Mouse (Mus musculus): Measurements from ENCODE around the gene March4.

March4 gene

GRCm38 (mm10) chr1:72529192-72529591 lies 7.5 kb downstream of the March4 start:
- no peak for DNase-seq

- DNase-seq = no peak
Measured at GRCm38 (mm10) chr1:72523601-72524000, 13.1 kb downstream of the March4 start.

GRCm38 (mm10) chr1:72510778-72511520 lies 25.8 kb downstream of the March4 start:
- no peak for DNase-seq

- no peak for DNase-seq
Measured at GRCm38 (mm10) chr1:72509551-72509950, 27.2 kb downstream of the March4 start.

- DNase-seq = no peak
Measured at GRCm38 (mm10) chr1:72507670-72508069, 29.1 kb downstream of the March4 start.

- DNase-seq = no peak
Measured at GRCm38 (mm10) chr1:72506202-72506601, 30.5 kb downstream of the March4 start.

DNA sequence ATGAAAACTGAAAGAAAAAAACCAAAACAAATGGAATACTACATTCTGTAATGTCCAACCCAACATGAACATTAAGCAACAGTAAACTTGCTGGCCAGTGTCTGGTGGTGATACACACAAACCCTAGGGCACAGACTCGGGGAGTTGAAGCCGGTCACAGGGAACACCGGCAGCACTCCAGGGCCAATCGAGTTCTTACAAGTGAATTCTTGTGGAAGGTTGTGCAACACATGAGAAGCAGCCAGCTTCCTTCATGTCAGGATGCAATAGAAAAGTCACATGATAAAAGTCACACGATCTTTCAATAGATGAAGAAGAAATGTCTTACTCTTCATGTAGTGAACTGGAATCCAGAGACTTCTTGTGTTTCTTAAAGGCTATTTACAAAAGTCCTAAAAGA lies 39.1 kb downstream of the March4 start:
- DNase-seq = no peak

DNA sequence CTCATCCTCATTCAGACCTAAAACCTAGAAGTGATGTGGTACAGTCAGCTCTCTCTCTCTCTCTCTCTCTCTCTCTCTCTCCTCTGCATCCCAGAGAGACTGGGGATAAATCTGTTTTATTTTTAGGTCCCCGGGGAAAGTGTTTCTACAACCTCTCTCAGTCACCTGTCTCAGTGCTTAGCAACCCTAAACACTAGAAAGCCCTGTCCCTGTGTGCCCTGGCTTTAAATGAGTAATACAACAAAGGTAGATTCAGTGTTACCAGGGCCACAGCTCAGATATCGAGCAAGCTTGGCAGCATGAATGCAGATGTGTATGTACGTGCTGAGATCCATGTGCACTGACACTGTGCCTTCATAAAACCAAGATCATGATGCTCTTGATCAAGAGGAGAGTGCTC lies 43.3 kb downstream of the March4 start:
- DNase-seq = no peak

DNA sequence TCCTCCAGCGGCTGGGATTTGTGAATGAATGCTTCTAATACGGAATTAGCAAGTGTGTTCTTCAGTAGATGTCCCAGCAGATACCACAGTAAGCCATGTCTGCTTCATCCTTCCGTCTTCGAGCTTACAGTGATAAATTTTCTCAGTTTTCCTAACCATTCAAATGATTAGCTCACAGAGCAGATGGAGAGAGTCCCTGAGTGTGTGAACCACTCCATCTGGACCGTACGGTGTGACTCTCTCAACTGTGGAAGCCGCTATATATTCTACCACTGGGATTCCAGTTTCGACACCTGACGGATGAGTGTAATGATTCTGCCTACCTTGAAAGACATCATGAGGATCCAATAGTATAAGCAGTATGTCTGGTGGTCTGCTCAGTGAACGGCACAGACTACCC lies 44.1 kb downstream of the March4 start:
- no peak for DNase-seq

DNA sequence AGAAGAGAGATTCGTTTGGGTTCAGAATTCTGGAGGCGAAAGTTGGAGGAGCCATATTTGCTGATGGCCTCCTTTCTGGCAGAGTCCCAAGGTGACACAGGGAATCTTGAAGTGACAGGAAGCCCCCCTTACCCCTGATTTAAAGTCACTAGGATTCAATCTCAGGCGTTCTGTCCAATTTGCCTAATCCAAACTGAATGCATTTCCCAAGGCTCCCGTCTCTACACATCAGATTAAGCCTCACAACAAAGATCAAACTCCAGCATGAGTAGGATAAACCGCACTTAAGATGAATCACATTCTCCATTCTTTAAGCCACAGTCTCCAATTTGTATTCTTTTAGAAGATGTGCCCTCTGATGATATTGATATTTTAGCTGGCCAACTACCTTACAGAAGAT lies 45.4 kb downstream of the March4 start:
- DNase-seq = no peak

GRCm38 (mm10) chr1:72490801-72491200 lies 45.9 kb downstream of the March4 start:
- no peak for DNase-seq

DNA sequence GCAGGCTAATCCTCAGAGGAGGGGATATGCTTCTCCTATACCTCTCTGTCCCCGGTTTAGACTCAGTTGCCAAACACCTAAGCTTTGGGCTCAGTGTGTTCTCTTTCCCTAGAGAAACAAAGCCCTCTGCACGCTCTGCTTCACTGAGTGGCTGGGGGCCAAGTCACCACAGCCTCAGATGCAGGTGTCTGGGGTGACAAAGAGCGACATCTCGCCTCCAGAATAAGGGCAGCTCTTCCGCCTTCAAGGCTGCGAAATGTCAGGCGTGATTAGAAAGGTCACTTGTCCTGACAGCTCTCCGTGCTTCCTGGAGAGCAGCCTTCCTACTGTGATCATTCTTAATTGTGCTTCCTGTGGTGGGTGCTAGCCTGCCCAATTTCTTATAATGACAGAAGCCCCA lies 46.5 kb downstream of the March4 start:
- peak in 1 of 2 experiments; percentile 35 for DNase-seq

DNA sequence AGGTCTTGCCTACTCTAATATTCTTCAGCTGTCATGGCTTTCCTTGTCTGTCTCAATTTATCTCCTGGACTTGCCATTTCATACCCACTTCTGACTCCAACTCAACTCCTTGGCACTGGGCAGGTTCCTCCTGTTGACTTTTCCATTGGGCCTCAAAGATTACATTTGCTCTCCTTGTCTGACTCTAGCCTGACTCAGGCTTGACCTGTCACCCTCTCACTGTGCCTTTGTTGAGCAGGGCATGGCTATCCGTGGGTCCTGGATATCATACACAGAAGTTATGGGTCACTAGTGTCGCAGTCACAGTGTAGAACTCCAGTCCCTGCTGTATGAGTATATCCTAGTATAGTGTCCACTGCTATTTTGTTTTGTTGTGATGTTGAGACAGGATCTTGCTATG lies 60.1 kb downstream of the March4 start:
- DNase-seq = no peak

GRCm38 (mm10) chr1:72469075-72469474 lies 67.7 kb downstream of the March4 start:
- no peak for DNase-seq

DNA sequence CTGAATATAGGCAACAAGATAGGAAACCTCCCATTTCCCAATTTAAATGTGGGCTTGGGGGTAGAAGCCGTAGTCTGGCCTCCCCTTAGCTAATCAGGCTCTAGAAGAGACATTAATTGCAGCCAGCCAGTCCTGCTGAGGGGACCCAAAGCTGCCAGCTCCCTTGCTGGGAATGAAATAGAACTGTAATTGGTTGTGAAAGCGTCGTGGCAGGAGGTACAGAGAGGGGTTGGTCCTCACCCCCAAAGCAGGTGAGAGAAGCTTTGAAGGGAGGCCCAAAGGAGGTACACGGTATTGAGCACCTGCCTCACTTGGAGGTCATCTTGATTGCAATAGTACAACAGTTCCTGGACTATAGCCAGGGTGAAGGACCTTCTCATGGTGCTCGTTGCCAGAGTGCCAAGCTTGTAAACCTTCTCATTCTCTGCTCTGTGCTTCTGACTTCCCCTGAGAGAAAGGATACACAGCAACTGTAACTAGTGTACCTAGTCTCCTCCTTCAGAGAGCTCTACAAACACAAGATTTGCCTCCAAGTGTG lies 68.2 kb downstream of the March4 start:
- DNase-seq = peak; percentile 54 to 60

DNA sequence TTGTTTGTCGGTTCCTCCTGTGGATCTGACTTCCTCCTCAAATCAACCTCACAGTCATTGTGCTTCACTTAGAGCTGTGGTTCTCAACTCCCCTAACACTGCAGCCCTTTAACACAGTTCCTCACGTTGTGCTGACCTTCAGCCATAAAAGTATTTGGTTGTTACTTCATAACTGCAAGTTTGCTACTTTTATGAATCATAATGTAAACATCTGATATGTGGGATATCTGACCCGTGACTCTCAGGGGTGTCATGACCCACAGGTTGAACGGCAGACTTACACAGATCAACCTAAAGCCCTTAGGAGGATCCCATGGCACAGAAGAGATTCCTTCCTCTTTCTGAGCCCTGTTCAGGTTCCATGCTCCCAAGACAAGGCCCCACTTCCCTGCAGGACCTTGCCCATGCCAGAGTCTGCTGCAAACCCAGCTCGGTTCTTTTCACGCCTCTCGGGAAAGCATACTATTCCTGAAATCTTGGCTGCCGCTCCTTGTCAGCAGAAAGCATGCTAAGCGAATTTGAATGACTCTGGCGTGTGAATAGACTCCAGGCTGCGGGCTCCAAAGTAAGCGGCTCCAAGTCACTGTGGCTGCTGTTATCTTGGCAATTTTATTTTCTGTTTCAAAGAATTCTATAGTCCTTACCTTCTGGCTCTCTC lies 71.7 kb downstream of the March4 start:
- no peak for DNase-seq

GRCm38 (mm10) chr1:72462516-72462915 lies 74.2 kb downstream of the March4 start:
- DNase-seq = peak in 1 of 2 experiments; percentile 31

DNA sequence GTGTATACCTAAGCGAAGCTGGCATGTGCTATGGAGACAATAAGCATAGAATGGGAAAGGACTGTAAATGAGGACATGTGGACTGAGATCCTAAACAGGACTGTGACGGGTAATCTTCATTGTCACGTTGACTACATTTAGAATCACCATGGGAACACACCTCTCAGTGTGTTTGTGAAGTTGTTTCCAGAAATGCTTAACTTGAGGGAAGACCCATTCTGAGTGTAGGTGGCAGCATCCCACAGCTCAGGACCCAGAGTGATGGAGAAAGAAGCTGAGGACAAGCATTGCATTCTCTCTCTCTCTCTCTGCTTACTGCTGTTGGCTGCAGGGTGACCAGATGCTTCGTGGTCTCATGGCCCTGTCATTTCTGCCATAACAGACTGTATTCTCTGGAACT lies 79.1 kb downstream of the March4 start:
- no peak for DNase-seq

DNA sequence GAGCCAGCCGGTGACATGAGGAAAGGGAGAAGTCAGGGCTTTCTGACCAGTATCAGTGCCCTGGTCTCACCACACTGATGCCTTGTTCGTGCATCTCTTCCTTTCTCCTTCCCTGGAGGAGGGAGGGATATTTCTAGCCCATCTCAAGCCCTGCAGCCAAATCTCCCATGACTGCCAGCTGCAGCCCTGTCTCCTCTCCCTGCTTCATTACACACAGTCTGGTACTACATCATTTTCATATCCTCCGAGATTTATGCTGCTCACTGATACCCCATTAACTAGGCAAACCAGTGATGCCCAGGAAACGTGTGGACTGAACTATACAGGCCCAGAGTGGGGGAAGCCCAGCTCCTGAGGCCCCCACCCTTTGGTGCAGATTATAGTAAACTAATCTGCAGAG lies 80.8 kb downstream of the March4 start:
- DNase-seq = peak; percentile 29 to 36

DNA sequence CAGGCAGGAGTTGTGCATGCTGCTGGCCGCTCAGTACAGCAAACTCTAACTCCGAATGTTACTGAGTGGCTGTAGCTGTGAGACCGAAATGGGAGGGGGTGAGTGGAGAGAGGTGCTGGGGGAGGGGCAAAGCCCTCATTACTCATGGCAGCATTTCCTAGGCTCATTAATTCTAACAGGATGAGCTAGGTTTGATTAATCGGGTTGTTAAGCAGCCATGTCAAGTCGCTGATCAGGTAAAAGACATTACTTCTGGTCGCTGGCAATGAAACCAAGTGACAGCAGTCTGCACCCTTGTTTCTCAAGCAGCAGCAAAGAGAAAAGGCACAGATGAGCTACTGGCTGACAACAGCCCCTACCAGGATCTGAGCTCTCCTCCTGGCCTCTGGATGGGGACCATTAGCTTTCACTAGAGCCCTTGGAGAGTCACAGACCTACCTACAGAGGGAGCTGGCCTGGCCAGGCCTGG lies 82.0 kb downstream of the March4 start:
- no peak for DNase-seq

DNA sequence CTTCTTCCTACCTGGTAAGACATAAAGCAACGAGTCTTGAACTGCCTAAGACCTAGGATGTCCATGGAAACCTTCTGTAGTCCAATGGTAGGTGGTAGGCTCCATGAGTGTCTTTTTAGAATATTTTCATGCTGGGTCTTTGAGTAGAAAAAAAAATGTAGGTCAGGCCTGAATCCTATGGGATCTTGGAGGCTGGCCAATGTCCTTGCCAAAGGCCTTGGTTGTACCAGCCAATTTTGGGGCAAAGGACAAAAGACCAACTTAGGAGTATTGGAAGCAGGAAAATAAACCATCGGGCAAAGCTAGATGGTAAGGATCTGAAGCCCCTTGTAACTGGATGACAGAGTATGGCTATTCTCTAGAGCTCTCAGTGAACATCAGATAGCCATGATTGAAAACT lies 83.9 kb downstream of the March4 start:
- DNase-seq = peak in 1 of 2 experiments; percentile 64

- no peak for DNase-seq
Measured at GRCm38 (mm10) chr1:72450790-72451189, 85.9 kb downstream of the March4 start.

GRCm38 (mm10) chr1:72449752-72450151 lies 87.0 kb downstream of the March4 start:
- DNase-seq = no peak

- no peak for DNase-seq
Measured at GRCm38 (mm10) chr1:72442747-72443146, 94.0 kb downstream of the March4 start.

Data from cerebellum, postnatal 25 days (tissue).